In the genomic region with DNA sequence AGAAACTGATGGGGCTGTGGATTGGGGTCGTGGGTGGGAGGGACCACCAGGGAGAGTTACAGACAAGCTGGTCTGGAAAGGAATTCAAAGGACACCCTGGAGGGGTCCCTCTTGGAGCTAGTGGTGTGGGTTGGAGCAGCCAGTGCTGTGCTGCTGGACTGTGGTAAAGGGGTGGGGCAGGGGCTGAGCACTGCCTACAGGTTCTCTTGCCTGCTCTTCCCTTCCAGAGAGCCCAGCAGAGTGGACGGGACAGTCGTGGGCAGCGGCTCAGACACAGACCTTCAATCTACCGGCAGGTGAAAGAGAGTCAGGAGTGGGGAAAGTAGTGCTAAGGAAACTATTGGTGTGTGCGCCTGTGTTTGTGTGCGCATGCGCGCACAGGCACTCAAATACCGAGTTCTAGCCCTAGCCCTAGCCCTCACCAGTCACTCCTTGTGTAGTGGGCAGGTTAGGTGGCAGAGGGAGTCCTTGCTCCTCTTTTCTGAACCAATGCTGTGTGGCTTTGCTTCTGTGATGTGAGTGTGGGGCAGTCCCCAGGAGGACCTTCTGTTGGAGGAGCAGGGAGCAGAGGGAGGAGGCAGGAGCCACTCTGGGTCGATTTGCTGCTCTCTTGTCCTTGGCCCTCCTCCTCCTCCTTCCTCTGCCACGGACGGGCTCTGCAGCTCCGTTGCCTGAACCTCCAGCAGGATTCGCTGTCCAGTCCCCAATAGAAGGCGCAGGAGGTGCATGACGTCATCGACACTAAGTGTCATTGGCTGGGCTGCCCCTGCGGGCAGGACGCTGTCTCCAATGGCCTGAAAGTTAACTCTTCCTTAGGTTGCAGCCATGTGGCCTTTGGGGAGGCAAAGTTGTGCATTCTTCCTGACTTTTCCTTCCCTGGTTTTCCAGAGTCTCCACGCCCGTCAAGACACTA, we compare ENCODE assay signal across 8 mouse cellular contexts. TPM values are rescaled to one million over a fixed set of nuclear protein-coding genes. Genes with fewer than 3 reads are reported as not detected.
A peak's percentile ranks its signal among the peaks of the same experiment; 100 is the strongest.
DNase-seq lines count a peak whose midpoint lies in the region; ATAC-seq and TF ChIP-seq lines count a peak whose summit lies in the region.

No protein-coding gene starts in this region.

- peak; percentile 77 for ATAC-seq in forebrain, postnatal 0 days
- peak; percentile 90 for ATAC-seq in lung, embryonic 15.5 days (ENCODE audit: borderline replicate concordance, extremely low read depth, low FRiP score, low TSS enrichment)

- peak overlapping the region; percentile 46 for H3K4me3 ChIP-seq in cerebellum, adult 2 months (replicated peaks; ENCODE audit: insufficient read depth, low read depth, low read length)
- H3K4me3 ChIP-seq in forebrain, postnatal 0 days (ENCODE audit: low read depth, low read length), result peak overlapping the region; percentile 25
- peak overlapping the region; percentile 24 for H3K4me3 ChIP-seq in lung, embryonic 15.5 days

- peak overlapping the region; percentile 48 for H3K27ac ChIP-seq in cerebellum, adult 2 months (ENCODE audit: insufficient read depth, low read length)
- peak overlapping the region; percentile 54; the same call in 1 of the 2 replicates for H3K27ac ChIP-seq in forebrain, postnatal 0 days (ENCODE audit: low read depth, low read length)
- H3K27ac ChIP-seq in lung, embryonic 15.5 days, result peak overlapping the region; percentile 83

- no peaks in the 10 kb centered on the region for H3K9me3 ChIP-seq in forebrain, postnatal 0 days (ENCODE audit: low read length)
- no peaks in the 10 kb centered on the region for H3K9me3 ChIP-seq in lung, embryonic 15.5 days

- TF ChIP-seq CTCF in cerebellum, adult 2 months (IDR thresholded peaks at IDR 0.05; ENCODE audit: borderline replicate concordance, insufficient read depth, low read depth, low read length), result peak; percentile 8; the same call in 1 of the 2 replicates
- peak; percentile 51 for TF ChIP-seq CTCF in forebrain, postnatal 0 days (IDR thresholded peaks at IDR 0.05; ENCODE audit: low read depth)

- H3K4me2 ChIP-seq in forebrain, postnatal 0 days (ENCODE audit: low read depth), result peak overlapping the region; percentile 53
- peak overlapping the region; percentile 53 for H3K4me2 ChIP-seq in lung, embryonic 15.5 days

- no peaks in the 10 kb centered on the region for H3K36me3 ChIP-seq in forebrain, postnatal 0 days (ENCODE audit: insufficient read depth)
- H3K36me3 ChIP-seq in lung, embryonic 15.5 days, result no peaks in the 10 kb centered on the region

- DNase-seq in MEL-GATA-1-ER (ENCODE audit: extremely low read depth, low read depth), result peak; percentile 97
- peak; percentile 92 to 98 for DNase-seq in cerebellum, adult 2 months
- peak; percentile 89 for DNase-seq in forebrain, postnatal 0 days
- peak; percentile 94 for DNase-seq in heart, postnatal 4 days
- peak; percentile 88 to 92 for DNase-seq in layer of hippocampus, adult 8-10 months (ENCODE audit: low spot score in 2 of 2)
- DNase-seq in ovary, postnatal 10 days (ENCODE audit: low spot score), result peak; percentile 71
- peak; percentile 61 for DNase-seq in thymus, postnatal 0 days (ENCODE audit: low spot score)

- peak; percentile 89 for TF ChIP-seq POLR2A in cerebellum, adult 2 months (IDR thresholded peaks at IDR 0.05; ENCODE audit: borderline replicate concordance, insufficient read depth, low read length)

- H3K4me1 ChIP-seq in cerebellum, adult 2 months (ENCODE audit: control insufficient read depth, insufficient read depth, low read length), result peaks cover 56% of the 10 kb centered on the region
- peaks cover 34% of the 10 kb centered on the region for H3K4me1 ChIP-seq in forebrain, postnatal 0 days (ENCODE audit: insufficient read depth)
- peaks cover 61% of the 10 kb centered on the region for H3K4me1 ChIP-seq in lung, embryonic 15.5 days

- peak overlapping the region; percentile 40; the same call in 1 of the 2 replicates for H3K9ac ChIP-seq in forebrain, postnatal 0 days
- H3K9ac ChIP-seq in lung, embryonic 15.5 days, result 0 out of 2 replicates have a peak overlapping the region, but pooled peaks have one; percentile 2

- 11% methylated on average over 22 of the region's 22 CpGs for WGBS in cerebellum, adult 2 months
- 13% methylated on average over 22 of the region's 22 CpGs for WGBS in forebrain, postnatal 0 days
- 12% methylated on average over 22 of the region's 22 CpGs for WGBS in lung, embryonic 15.5 days

- no peaks in the 10 kb centered on the region for H3K27me3 ChIP-seq in cerebellum, adult 2 months (ENCODE audit: control insufficient read depth, insufficient read depth, low read length)
- no peaks in the 10 kb centered on the region for H3K27me3 ChIP-seq in forebrain, postnatal 0 days (ENCODE audit: insufficient read depth, low read length)
- H3K27me3 ChIP-seq in lung, embryonic 15.5 days, result peaks cover 39% of the 10 kb centered on the region

RNA-seq across cellular contexts. Expression of gene Cygb, which starts 3.5 kb away (rescaled TPM):
- polyA plus RNA-seq in cerebellum, adult 2 months (2012; rRNA removed), result 105 and 113 TPM in 2 replicates
- total RNA-seq in forebrain, postnatal 0 days (2014; rRNA removed), result 20.7 and 22.7 TPM in 2 replicates
- polyA plus RNA-seq in forebrain, postnatal 0 days (2015; fragmentation: Nextera tagmentation; extraction: Ambion mirVana), result 24.9 and 27.6 TPM in 2 replicates
- total RNA-seq in heart, postnatal 4 days (2021), result 10 to 100 TPM; 46.2 to 57.9 TPM
- 10 to 100 TPM; 57.2 to 76.1 (median 63.0) TPM for total RNA-seq in layer of hippocampus, adult 8-10 months (2022)
- polyA plus RNA-seq in lung, embryonic 15.5 days (2015; fragmentation: Nextera tagmentation; extraction: Ambion mirVana), result 11.2 and 11.9 TPM in 2 replicates
- polyA plus RNA-seq in thymus, postnatal 0 days (2015; fragmentation: Nextera tagmentation; extraction: Ambion mirVana), result 7.9 and 8.1 TPM in 2 replicates

RNA-seq across cellular contexts. Expression of gene Prcd, which starts 4.2 kb away (rescaled TPM):
- polyA plus RNA-seq in cerebellum, adult 2 months (2012; rRNA removed), result 13.7 and 14.2 TPM in 2 replicates
- total RNA-seq in forebrain, postnatal 0 days (2014; rRNA removed), result 1.5 and 3.3 TPM in 2 replicates
- 3.4 and 4.8 TPM in 2 replicates for polyA plus RNA-seq in forebrain, postnatal 0 days (2015; fragmentation: Nextera tagmentation; extraction: Ambion mirVana)
- total RNA-seq in heart, postnatal 4 days (2021), result 1 to 10 TPM; 1.1 to 1.5 TPM
- total RNA-seq in layer of hippocampus, adult 8-10 months (2022), result 1 to 10 TPM; 4.8 to 8.5 (median 5.8) TPM
- polyA plus RNA-seq in lung, embryonic 15.5 days (2015; fragmentation: Nextera tagmentation; extraction: Ambion mirVana), result 1.8 and 3.2 TPM in 2 replicates
- polyA plus RNA-seq in thymus, postnatal 0 days (2015; fragmentation: Nextera tagmentation; extraction: Ambion mirVana), result 0.27 and 0.57 TPM in 2 replicates

RNA-seq across cellular contexts. Expression of gene Rhbdf2, which starts 30.7 kb away (rescaled TPM):
- 1.9 and 2.2 TPM in 2 replicates for polyA plus RNA-seq in cerebellum, adult 2 months (2012; rRNA removed)
- total RNA-seq in forebrain, postnatal 0 days (2014; rRNA removed), result 1.6 and 1.9 TPM in 2 replicates
- polyA plus RNA-seq in forebrain, postnatal 0 days (2015; fragmentation: Nextera tagmentation; extraction: Ambion mirVana), result 0.75 and 0.97 TPM in 2 replicates
- 10 to 100 TPM; 16.4 to 17.5 TPM for total RNA-seq in heart, postnatal 4 days (2021)
- total RNA-seq in layer of hippocampus, adult 8-10 months (2022), result 1 to 10 TPM; 1.1 to 2.5 (median 1.8) TPM
- 12.5 and 13.5 TPM in 2 replicates for polyA plus RNA-seq in lung, embryonic 15.5 days (2015; fragmentation: Nextera tagmentation; extraction: Ambion mirVana)
- 8.8 and 11.2 TPM in 2 replicates for polyA plus RNA-seq in thymus, postnatal 0 days (2015; fragmentation: Nextera tagmentation; extraction: Ambion mirVana)

Comparison
In these comparisons a context has a peak if more than half of its experiments do, and no peak if none do; other contexts are left out.
1. Peak in every context shown above with its lines: DNase-seq, ATAC-seq, H3K4me3 ChIP-seq and H3K27ac ChIP-seq.